Mouse (Mus musculus) CH12.LX (cell line): ENCODE results near the gene Galnt18. TPM values are rescaled to one million over a fixed set of nuclear protein-coding genes. Genes with fewer than 3 reads are reported as not detected.

Experiments used
- DNase-seq: peaks from one replicate; pipeline ENCODE4 v3.0.0-alpha.2; 2013; ENCODE audit errors: extremely low read depth
- H3K27ac ChIP-seq: 2 replicates; pipeline ENCODE4 v1.5.1; 2012; ENCODE audit warnings: low read depth, mild to moderate bottlenecking, control low read depth, moderate library complexity; ENCODE audit not compliant: insufficient read depth
- H3K27me3 ChIP-seq: replicated peaks from 2 replicates; pipeline ENCODE3; 2012; ENCODE audit warnings: inconsistent platforms
- H3K36me3 ChIP-seq, 2 experiments: replicated peaks in 1 of 2; 2 replicates each; pipeline versions ENCODE3 to v1.6.1; 2012; ENCODE audit warnings: inconsistent platforms in 1 of 2, low read length in 1 of 2, mild to moderate bottlenecking in 1 of 2, mixed read lengths in 1 of 2, moderate library complexity in 1 of 2; ENCODE audit not compliant: control insufficient read depth in 1 of 2, insufficient read depth in 1 of 2
- H3K4me1 ChIP-seq, 2 experiments: 2 replicates each; pipeline ENCODE4 v1.6.1; 2012; ENCODE audit warnings: inconsistent platforms in 1 of 2, moderate library complexity in 1 of 2; ENCODE audit not compliant: insufficient read depth in 2 of 2, control insufficient read depth in 1 of 2
- H3K4me2 ChIP-seq: 2 replicates; pipeline ENCODE4 v1.6.1; 2012; ENCODE audit warnings: low read depth, mild to moderate bottlenecking, control low read depth; ENCODE audit not compliant: poor library complexity, insufficient read depth, severe bottlenecking
- H3K4me3 ChIP-seq, 3 experiments: fragments of 150-350 bp in 1 of 3; sonication (generic) in 1 of 3; replicated peaks in 1 of 3; 2 replicates each; pipeline versions ENCODE3 to v1.5.1; 2011 to 2012; ENCODE audit warnings: low read depth in 2 of 3, low read length in 2 of 3, mild to moderate bottlenecking in 2 of 3, moderate library complexity in 2 of 3, control low read depth in 1 of 3, improper control_type of control experiment in 1 of 3, inconsistent platforms in 1 of 3, mixed read lengths in 1 of 3; ENCODE audit not compliant: poor library complexity in 1 of 3
- H3K79me2 ChIP-seq: replicated peaks from 2 replicates; pipeline ENCODE4 v1.6.1; 2012; ENCODE audit warnings: mild to moderate bottlenecking, moderate library complexity; ENCODE audit not compliant: control insufficient read depth, poor library complexity, insufficient read depth, severe bottlenecking; ENCODE audit errors: extremely low read depth
- H3K9ac ChIP-seq: 2 replicates; pipeline ENCODE4 v1.6.1; 2012; ENCODE audit warnings: low read depth, mild to moderate bottlenecking, control low read depth, moderate library complexity; ENCODE audit not compliant: insufficient read depth
- H3K9me3 ChIP-seq: replicated peaks from 2 replicates; pipeline ENCODE3; 2012; ENCODE audit warnings: low read length, inconsistent platforms, mixed read lengths
- CHD1 ChIP-seq: IDR thresholded peaks from 2 replicates; pipeline ENCODE4 v1.6.1; 2012; ENCODE audit warnings: low read depth, low read length, improper control_type of control experiment, inconsistent platforms
- CTCF ChIP-seq, 2 experiments: IDR thresholded peaks in 1 of 2; conservative IDR thresholded peaks in 1 of 2; 2 replicates each; pipeline ENCODE4 v1.5.1; 2011 to 2012; ENCODE audit warnings: low read depth in 2 of 2, low read length in 2 of 2, improper control_type of control experiment in 1 of 2, inconsistent platforms in 1 of 2, mild to moderate bottlenecking in 1 of 2, moderate library complexity in 1 of 2
- E2F4 ChIP-seq: IDR thresholded peaks from 2 replicates; pipeline ENCODE4 v1.6.1; 2011; ENCODE audit warnings: low read depth, low read length, improper control_type of control experiment; ENCODE audit not compliant: insufficient replicate concordance
- ELF1 ChIP-seq: IDR thresholded peaks from 2 replicates; pipeline ENCODE4 v1.6.1; 2014; ENCODE audit warnings: low read depth, mild to moderate bottlenecking, inconsistent platforms, low read length, improper control_type of control experiment
- ETS1 ChIP-seq: conservative IDR thresholded peaks from 2 replicates; pipeline ENCODE4 v1.6.1; 2012; ENCODE audit warnings: low read depth, mild to moderate bottlenecking, inconsistent platforms, low read length, improper control_type of control experiment, moderate library complexity
- GABPA ChIP-seq: IDR thresholded peaks from 2 replicates; pipeline ENCODE4 v1.6.1; 2012; ENCODE audit warnings: low read depth, low read length, improper control_type of control experiment, inconsistent platforms; ENCODE audit not compliant: insufficient replicate concordance
- JUN ChIP-seq: IDR thresholded peaks from 2 replicates; pipeline ENCODE4 v1.6.1; 2011; ENCODE audit warnings: low read depth, mild to moderate bottlenecking, low read length, improper control_type of control experiment, moderate library complexity; ENCODE audit not compliant: insufficient read depth
- KAT2A ChIP-seq: IDR thresholded peaks from 2 replicates; pipeline ENCODE4 v1.6.1; 2012; ENCODE audit warnings: low read length, improper control_type of control experiment, inconsistent platforms; ENCODE audit not compliant: insufficient replicate concordance
- MEF2A ChIP-seq: IDR thresholded peaks from 2 replicates; pipeline ENCODE4 v1.6.1; 2014; ENCODE audit warnings: low read depth, mild to moderate bottlenecking, inconsistent platforms, low read length, improper control_type of control experiment, borderline replicate concordance
- MXI1 ChIP-seq: IDR thresholded peaks from 2 replicates; pipeline ENCODE4 v1.6.1; 2011; ENCODE audit warnings: mild to moderate bottlenecking, low read depth, low read length, improper control_type of control experiment
- NELFE ChIP-seq: IDR thresholded peaks from 2 replicates; pipeline ENCODE4 v1.6.1; 2011; ENCODE audit warnings: low read depth, low read length, improper control_type of control experiment
- NRF1 ChIP-seq: IDR thresholded peaks from 2 replicates; pipeline ENCODE4 v1.6.1; 2014; ENCODE audit warnings: low read depth, mild to moderate bottlenecking, inconsistent platforms, low read length, improper control_type of control experiment, moderate library complexity
- PAX5 ChIP-seq: IDR thresholded peaks from 2 replicates; pipeline ENCODE4 v1.6.1; 2012; ENCODE audit warnings: low read length, inconsistent platforms, mixed read lengths
- POLR2AphosphoS2 ChIP-seq: IDR thresholded peaks from 2 replicates; pipeline ENCODE4 v1.6.1; 2011; ENCODE audit warnings: low read depth, low read length, improper control_type of control experiment
- RAD21 ChIP-seq: IDR thresholded peaks from 2 replicates; pipeline ENCODE4 v1.6.1; 2011; ENCODE audit warnings: low read depth, mild to moderate bottlenecking, low read length, improper control_type of control experiment, moderate library complexity
- RCOR1 ChIP-seq: conservative IDR thresholded peaks from 2 replicates; pipeline ENCODE4 v1.6.1; 2012; ENCODE audit warnings: low read depth, mild to moderate bottlenecking, inconsistent platforms, low read length, improper control_type of control experiment
- SIN3A ChIP-seq: IDR thresholded peaks from 2 replicates; pipeline ENCODE4 v1.6.1; 2012; ENCODE audit warnings: low read length, improper control_type of control experiment, inconsistent platforms
- USF1 ChIP-seq: IDR thresholded peaks from 2 replicates; pipeline ENCODE4 v1.6.1; 2014; ENCODE audit warnings: low read depth, mild to moderate bottlenecking, inconsistent platforms, low read length, improper control_type of control experiment
- ZC3H11A ChIP-seq: IDR thresholded peaks from 2 replicates; pipeline ENCODE4 v1.6.1; 2012; ENCODE audit warnings: low read depth, mild to moderate bottlenecking, inconsistent platforms, low read length, improper control_type of control experiment
- dilution Hi-C: fragments of 300-500 bp; cut with MboI; formaldehyde crosslinking; loops from 2 replicates; pipeline ENCODE4 v1.14.3; 2020; ENCODE audit warnings: low sequenced_read_pairs; ENCODE audit not compliant: extremely low pct_unique_long_range_greater_than_20kb, extremely low pct_ligation_motif_present
- in situ Hi-C: fragments of 300-500 bp; cut with MboI; formaldehyde crosslinking; loops from 3 replicates; pipeline ENCODE4 v1.14.3; 2019; ENCODE audit warnings: low sequenced_read_pairs, low pct_ligation_motif_present, low pct_unique_long_range_greater_than_20kb, mixed read lengths
- polyA plus RNA-seq: library from polyadenylated mRNA; unstranded; fragments of >175 nt; gene quantifications from 2 replicates; pipeline ENCODE4 v1.2.1, GENCODE M21; 2012; ENCODE audit warnings: low read depth; ENCODE audit not compliant: insufficient read length
- total RNA-seq, 2 experiments: library from RNA; depleted of rRNA; stranded (reverse); fragments of 300-350 nt in 1 of 2; fragments of >200 nt in 1 of 2; gene quantifications; 2 replicates each; pipeline ENCODE4 v1.2.3; 2012 to 2014

Galnt18 gene
- total and polyA plus RNA-seq, 3 experiments, result 0.04 TPM; not detected in 2

DNA sequence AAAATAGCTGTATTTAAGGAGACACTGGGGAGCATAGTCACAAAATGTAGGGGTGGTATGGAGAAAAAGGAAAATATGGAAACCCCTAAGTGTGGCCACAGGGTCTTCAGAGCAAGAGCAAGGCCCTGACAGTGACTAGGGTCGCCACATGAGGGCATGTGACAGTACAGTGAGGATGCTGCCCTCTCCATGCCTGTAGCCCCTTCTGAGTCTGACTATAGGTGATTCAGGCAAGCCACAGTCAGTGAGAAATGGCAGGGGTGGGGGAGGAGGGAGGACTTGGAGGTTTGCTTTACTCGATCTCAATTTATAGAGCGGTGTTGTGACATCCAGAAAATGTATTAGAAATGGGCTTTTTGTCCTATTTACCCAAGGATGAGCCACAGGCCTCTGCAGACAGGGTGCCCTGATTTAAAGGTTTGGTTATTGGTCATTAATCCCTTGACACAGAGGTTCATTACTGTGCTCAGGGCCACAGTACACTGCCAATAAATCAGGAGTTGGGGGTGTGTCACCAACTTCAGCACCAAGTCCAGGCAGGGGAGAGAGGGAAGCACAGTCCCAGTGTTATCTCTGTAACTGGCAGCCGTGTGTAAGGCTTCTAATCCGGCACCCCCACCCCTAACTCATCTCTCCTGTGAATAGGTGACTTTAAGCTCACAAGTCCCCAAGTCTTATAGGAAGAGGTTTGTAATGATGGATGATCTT lies 287.4 kb downstream of the Galnt18 start:
- H3K36me3 ChIP-seq, result no peaks in the 10 kb centered on the region
- no peak overlapping the region for H3K4me2 ChIP-seq
- no peaks in the 10 kb centered on the region for H3K79me2 ChIP-seq
- H3K27me3 ChIP-seq, result no peaks in the 10 kb centered on the region
- peaks cover 0 to 18% of the 10 kb centered on the region in 2 experiments; a peak in 2 of 4 replicates for H3K4me1 ChIP-seq
- H3K4me3 ChIP-seq, result no peak overlapping the region
- DNase-seq, result no peak
- H3K9ac ChIP-seq, result no peak overlapping the region
- H3K27ac ChIP-seq, result no peak overlapping the region
- in situ Hi-C loops, result no loop called here
- dilution Hi-C loops, result no loop called here
- TF ChIP-seq SIN3A, result no peak
- no peak for TF ChIP-seq MXI1
- TF ChIP-seq KAT2A, result no peak
- no peak for TF ChIP-seq CTCF (conservative IDR thresholded peaks at IDR 0.05 in 1 of 2, IDR thresholded peaks at IDR 0.05 in 1 of 2; ENCODE audit: low read depth in 2 of 2, low read length in 2 of 2)
- TF ChIP-seq POLR2AphosphoS2, result no peak
- TF ChIP-seq GABPA, result no peak
- no peak for TF ChIP-seq RCOR1
- H3K9me3 ChIP-seq, result no peaks in the 10 kb centered on the region

DNA sequence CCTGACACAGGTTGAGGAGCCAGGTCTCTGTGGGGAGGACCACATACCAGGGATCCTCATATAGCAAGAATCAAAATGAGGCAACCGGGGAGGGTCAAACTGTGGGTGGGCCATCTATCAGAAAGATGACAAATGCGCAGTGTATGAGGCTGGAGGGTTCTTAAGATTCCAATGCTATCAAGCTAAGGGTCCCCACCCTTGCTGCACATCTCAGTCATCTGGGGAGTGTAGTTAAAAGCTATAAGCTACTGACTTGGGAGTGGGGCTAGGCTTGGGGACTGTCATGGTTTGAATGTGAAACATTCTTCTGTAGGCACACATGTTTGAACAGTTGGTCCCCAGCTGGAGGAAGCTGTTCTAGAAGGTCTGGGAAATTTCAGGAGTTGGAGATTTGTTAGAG lies 288.2 kb downstream of the Galnt18 start:
- no peaks in the 10 kb centered on the region for H3K27me3 ChIP-seq
- no peak for TF ChIP-seq CTCF (conservative IDR thresholded peaks at IDR 0.05 in 1 of 2, IDR thresholded peaks at IDR 0.05 in 1 of 2; ENCODE audit: low read depth in 2 of 2, low read length in 2 of 2)
- TF ChIP-seq ELF1, result no peak
- TF ChIP-seq E2F4, result no peak
- TF ChIP-seq ETS1, result no peak
- no peak for TF ChIP-seq MEF2A
- no peak for TF ChIP-seq ZC3H11A
- no peak for TF ChIP-seq NRF1
- no peak for TF ChIP-seq NELFE
- no peak for TF ChIP-seq JUN
- no peak for TF ChIP-seq POLR2AphosphoS2
- no peak for TF ChIP-seq CHD1
- no peak for TF ChIP-seq USF1
- TF ChIP-seq SIN3A, result no peak
- no peak for TF ChIP-seq PAX5
- TF ChIP-seq RAD21, result no peak
- no peaks in the 10 kb centered on the region for H3K79me2 ChIP-seq
- H3K27ac ChIP-seq, result no peak overlapping the region
- H3K9ac ChIP-seq, result no peak overlapping the region
- no peak overlapping the region for H3K4me2 ChIP-seq
- no peak overlapping the region for H3K4me3 ChIP-seq
- in situ Hi-C loops, result no loop called here
- dilution Hi-C loops, result no loop called here
- no peak for DNase-seq
- no peaks in the 10 kb centered on the region for H3K9me3 ChIP-seq
- H3K4me1 ChIP-seq, result peaks cover 0 to 18% of the 10 kb centered on the region in 2 experiments; a peak in 2 of 4 replicates
- no peaks in the 10 kb centered on the region for H3K36me3 ChIP-seq
